Mouse (Mus musculus) cortical plate, adult 2 months (tissue): ENCODE results near the gene Irf2bp2.

Source experiments
- CTCF ChIP-seq: fragments of 200-500 bp; IDR thresholded peaks from 2 replicates; pipeline ENCODE4 v1.5.1; 2011; ENCODE audit warnings: mild to moderate bottlenecking, control low read depth, low read length; ENCODE audit not compliant: insufficient read depth; ENCODE audit errors: extremely low read depth
- POLR2A ChIP-seq: fragments of 200-500 bp; IDR thresholded peaks from 2 replicates; pipeline ENCODE4 v1.6.1; 2011; ENCODE audit warnings: mild to moderate bottlenecking, low read length, control low read depth; ENCODE audit not compliant: insufficient read depth; ENCODE audit errors: extremely low read depth

DNA sequence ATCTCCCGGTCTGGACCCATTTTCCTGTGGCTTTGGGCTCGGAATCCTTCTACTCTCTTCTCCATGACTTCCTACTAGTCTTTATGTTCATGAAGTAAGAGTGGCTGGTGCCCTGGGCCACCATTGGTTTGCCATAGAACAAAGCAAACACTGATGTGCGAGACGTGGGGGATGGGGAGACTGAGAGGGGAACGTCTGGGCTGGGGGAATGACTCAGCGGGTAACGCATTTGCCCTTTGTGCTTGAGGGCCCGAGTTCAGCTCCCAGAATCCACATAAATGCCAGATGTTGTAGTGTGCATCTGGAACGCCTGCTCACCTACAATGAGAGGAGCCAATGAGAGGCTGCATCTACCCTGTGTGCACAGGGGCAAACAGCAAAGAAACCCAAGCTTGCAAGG, 36.4 kb downstream of the Irf2bp2 start:
- no peak for TF ChIP-seq CTCF
- TF ChIP-seq POLR2A, result no peak
